Mouse (Mus musculus) ovary, adult 18-20 months (tissue): ENCODE measurements at regions not wholly inside any gene's neighbourhood (a gene's known extent, or its start where the extent isn't known, plus 50 kb on each side); places are given as distances from the start of the nearest gene placed in this dataset.
A peak's percentile ranks its signal among the peaks of the same experiment; 100 is the strongest.

Experiments
- DNase-seq: peaks from one replicate; pipeline ENCODE4 v3.0.0; 2022; ENCODE audit warnings: low spot score, mixed read lengths

- no peak for DNase-seq
Measured at GRCm38 (mm10) chr5:18080761-18081160, 118.4 kb downstream of the Gnat3 start.

- no peak for DNase-seq
Measured at GRCm38 (mm10) chr5:18082219-18082618, 119.9 kb downstream of the Gnat3 start.

- no peak for DNase-seq
Measured at GRCm38 (mm10) chr5:18083789-18084188, 121.4 kb downstream of the Gnat3 start.

GRCm38 (mm10) chr5:18085456-18085855 lies 123.1 kb downstream of the Gnat3 start:
- DNase-seq: no peak

- DNase-seq: peak; percentile 13
Measured at GRCm38 (mm10) chr5:18087919-18088445, 125.6 kb downstream of the Gnat3 start.

- DNase-seq: no peak
Measured at GRCm38 (mm10) chr5:18089956-18090355, 127.6 kb downstream of the Gnat3 start.

GRCm38 (mm10) chr5:18114905-18115689 lies 152.7 kb downstream of the Gnat3 start:
- no peak for DNase-seq

GRCm38 (mm10) chr5:18135794-18136678 lies 173.7 kb downstream of the Gnat3 start:
- DNase-seq: no peak

- DNase-seq: no peak
Measured at GRCm38 (mm10) chr5:18137450-18138061, 175.2 kb downstream of the Gnat3 start.

- peak; percentile 43 for DNase-seq
Measured at GRCm38 (mm10) chr5:18152241-18152640, 189.9 kb downstream of the Gnat3 start.

- no peak for DNase-seq
Measured at GRCm38 (mm10) chr5:18153703-18154102, 191.4 kb downstream of the Gnat3 start.

- DNase-seq: no peak
Measured at GRCm38 (mm10) chr5:18163515-18163914, 196.6 kb downstream of the Gnai1 start.

GRCm38 (mm10) chr5:18177810-18178209 lies 182.3 kb downstream of the Gnai1 start:
- no peak for DNase-seq

GRCm38 (mm10) chr5:18211395-18212057 lies 148.6 kb downstream of the Gnai1 start:
- DNase-seq: no peak
